Mouse (Mus musculus): ENCODE measurements at regions not wholly inside any gene's neighbourhood (a gene's known extent, or its start where the extent isn't known, plus 50 kb on each side); places are given as distances from the start of the nearest gene placed in this dataset.

DNA sequence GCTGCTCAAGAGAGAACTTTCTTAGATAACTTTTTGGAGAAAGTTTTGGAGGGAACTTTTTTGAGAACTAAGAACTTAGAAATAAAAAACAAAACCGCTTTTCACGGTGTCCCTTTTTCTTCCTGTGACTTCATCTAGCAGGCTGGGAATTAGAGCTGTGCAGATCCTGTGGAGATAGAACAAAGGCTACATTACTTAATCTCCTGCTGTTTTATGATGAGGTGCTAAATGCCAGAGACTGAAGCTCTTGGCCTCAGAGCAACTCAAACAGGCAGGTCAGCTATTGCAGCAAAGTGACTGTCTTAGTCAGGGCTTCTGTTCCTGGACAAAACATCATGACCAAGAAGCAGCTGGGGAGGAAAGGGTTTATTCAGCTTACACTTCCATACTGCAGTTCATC lies 157.3 kb downstream of the Pth2r start:
- Histone ChIP-seq H3K4me1 (ENCODE audit: control insufficient read depth, insufficient read depth, low read length) (no peaks in the 10 kb centered on the region), H3K4me3 (ENCODE audit: low read depth, low read length) (no peak overlapping the region), H3K27ac (replicated peaks; ENCODE audit: low read depth, low read length) (no peak overlapping the region), H3K9me3 (replicated peaks; ENCODE audit: control insufficient read depth, low read length) (no peaks in the 10 kb centered on the region), H3K9ac (replicated peaks; ENCODE audit: low read length) (no peak overlapping the region), H3K27me3 (ENCODE audit: control insufficient read depth, insufficient read depth, low read length) (no peaks in the 10 kb centered on the region), H3K4me2 (ENCODE audit: low read depth, low read length) (no peak overlapping the region), H3K36me3 (replicated peaks; ENCODE audit: control insufficient read depth, insufficient read depth, low read depth, low read length) (no peaks in the 10 kb centered on the region)
- 97% methylated on average over 2 of the region's 2 CpGs for WGBS
- DNase-seq (ENCODE audit: low spot score) (no peak), ATAC-seq (replicated peaks; ENCODE audit: insufficient number of reproducible peaks, low FRiP score, low TSS enrichment, low read depth) (no peak)

DNA sequence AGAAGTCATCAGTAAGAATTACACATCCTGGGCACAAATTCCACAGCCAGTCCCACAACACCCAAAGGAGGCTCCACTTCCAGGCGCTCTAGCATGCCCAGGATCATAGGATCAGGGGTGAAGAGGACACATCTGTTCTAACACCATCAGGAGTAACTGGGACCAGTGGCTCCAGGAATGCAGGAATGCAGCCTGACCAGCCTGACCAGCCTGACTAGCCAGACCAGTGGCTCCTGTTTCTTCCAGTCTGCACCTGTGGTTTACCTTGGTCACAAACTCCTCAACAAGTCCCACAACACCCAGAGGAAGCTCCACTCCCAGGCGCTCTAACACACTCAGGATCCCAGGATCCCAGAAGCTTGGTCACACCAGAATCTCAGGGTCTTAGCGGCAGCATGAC lies 158.3 kb downstream of the Pth2r start:
- H3K4me1 ChIP-seq (ENCODE audit: control insufficient read depth, insufficient read depth, low read length): no peaks in the 10 kb centered on the region
- H3K27ac ChIP-seq (replicated peaks; ENCODE audit: low read depth, low read length): no peak overlapping the region
- H3K4me3 ChIP-seq (ENCODE audit: low read depth, low read length): no peak overlapping the region
- no peaks in the 10 kb centered on the region for H3K36me3 ChIP-seq (replicated peaks; ENCODE audit: control insufficient read depth, insufficient read depth, low read depth, low read length)
- no peak overlapping the region for H3K4me2 ChIP-seq (ENCODE audit: low read depth, low read length)
- no peak overlapping the region for H3K9ac ChIP-seq (replicated peaks; ENCODE audit: low read length)
- no peaks in the 10 kb centered on the region for H3K9me3 ChIP-seq (replicated peaks; ENCODE audit: control insufficient read depth, low read length)
- H3K27me3 ChIP-seq (ENCODE audit: control insufficient read depth, insufficient read depth, low read length): no peaks in the 10 kb centered on the region
- DNase-seq (ENCODE audit: low spot score) (peak; percentile 11), ATAC-seq (replicated peaks; ENCODE audit: insufficient number of reproducible peaks, low FRiP score, low TSS enrichment, low read depth) (0 out of 2 replicates have a peak, but pooled peaks have one; percentile 18)
- WGBS: 83% methylated on average over 3 of the region's 3 CpGs

Data from embryonic facial prominence, embryonic 11.5 days (tissue).